Mouse (Mus musculus) lung, postnatal 0 days (tissue): Measurements from ENCODE around the gene Rab11a.

ENCODE experiments used
- CTCF ChIP-seq: IDR thresholded peaks from 2 replicates; pipeline ENCODE4 v1.5.1; 2016; ENCODE audit warnings: antibody characterized with exemption, mild to moderate bottlenecking
- EP300 ChIP-seq: IDR thresholded peaks from 2 replicates; pipeline ENCODE4 v1.6.1; 2016; ENCODE audit warnings: antibody characterized with exemption, mild to moderate bottlenecking, control low read depth

DNA sequence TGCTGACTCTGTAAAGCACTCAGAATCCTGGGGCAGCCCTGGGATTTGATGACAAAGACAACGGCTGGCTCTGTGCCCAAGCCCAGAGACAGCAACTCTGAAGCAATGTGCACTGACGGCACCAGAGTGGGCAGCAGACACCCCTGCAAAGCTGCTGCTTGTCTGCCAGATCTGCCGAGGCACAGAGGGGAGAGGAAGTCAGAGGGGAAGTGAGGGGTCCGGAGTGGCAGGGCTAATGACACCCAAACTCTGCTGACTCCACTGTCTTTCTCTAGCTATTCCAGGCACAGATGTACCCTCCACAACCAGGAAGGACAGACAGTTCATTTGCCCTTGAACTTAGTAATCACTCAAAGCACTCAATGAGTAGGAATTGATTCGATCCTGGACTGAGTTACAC lies 33.7 kb upstream of the Rab11a start:
- TF ChIP-seq CTCF (no peak), EP300 (no peak)
